Mouse (Mus musculus) cerebellum, postnatal 14 days (tissue): ENCODE results near the gene Foxi1.
A peak's percentile ranks its signal among the peaks of the same experiment; 100 is the strongest.
"Not testable (repeated sequence)": the region's sequence is repeated elsewhere in the genome, so short reads cannot be mapped to it uniquely, and the experiment has no call there.

Source experiments
- DNase-seq, 2 experiments: peaks; one replicate each; pipeline ENCODE4 v3.0.0; 2021; ENCODE audit warnings: mixed read lengths in 2 of 2

Foxi1 gene

DNA sequence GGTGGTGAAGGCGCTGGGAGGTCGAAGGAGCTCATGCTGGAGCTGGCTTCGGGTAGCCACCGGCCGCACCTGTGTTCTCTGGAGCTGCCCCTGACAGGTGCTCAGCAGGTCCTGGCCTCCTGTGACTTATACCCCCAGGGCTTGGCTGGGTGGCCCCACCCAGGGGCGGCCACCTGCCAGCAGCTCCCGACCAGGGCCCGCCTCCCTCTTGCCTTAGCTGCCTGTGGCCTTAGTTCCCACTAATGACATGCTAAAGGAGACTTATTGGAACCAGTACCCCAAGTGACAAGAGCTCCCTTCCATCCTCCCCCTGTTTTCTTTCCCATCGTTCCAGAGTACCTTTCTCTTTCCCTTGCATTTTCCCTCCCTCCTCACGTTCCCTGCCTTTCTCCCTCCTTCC lies at the start of gene Foxi1:
Foxi1 (minus strand) TSS at position 101 of the 400 bp plus-strand sequence.
- DNase-seq, result no peak

DNA sequence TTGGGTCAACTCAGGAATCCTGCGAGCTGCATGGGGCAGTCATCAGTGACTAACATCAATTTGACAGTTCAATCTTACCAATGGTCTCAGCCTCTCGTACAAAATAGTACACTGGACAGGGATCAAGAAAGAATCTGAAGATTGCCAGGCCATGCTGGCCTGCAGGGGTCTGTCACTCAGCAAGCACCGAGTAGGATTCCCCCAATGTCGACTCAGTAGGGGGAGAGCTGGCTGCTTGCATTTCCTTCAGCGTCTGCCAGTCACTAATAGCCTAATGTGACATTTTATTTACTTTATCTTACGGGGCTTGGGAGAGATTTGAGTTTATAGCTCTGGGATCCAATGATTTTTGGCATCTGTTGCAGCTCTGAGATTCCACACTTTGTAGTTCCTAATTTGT lies 35.1 kb upstream of the Foxi1 start:
- DNase-seq, result no peak

DNA sequence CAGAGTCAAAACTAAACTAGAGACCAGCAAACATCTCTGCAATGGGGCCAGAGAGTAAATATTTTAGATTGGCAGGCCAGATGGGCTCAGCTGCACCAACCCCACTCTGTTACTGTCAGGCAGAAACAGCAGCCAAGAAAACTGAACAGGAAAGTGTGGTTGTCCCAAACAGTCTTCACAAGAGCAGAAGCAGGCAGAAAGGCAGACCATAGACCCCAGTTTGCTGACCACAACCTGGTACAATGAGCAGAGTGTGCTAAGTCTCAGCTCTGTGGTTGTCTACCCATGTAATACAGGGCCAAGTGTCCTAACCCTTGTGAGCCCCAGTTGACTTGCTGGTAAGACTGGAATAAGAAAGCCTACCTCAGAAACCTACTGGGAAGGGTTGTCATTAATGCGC lies 32.4 kb upstream of the Foxi1 start:
- DNase-seq, result no peak

DNA sequence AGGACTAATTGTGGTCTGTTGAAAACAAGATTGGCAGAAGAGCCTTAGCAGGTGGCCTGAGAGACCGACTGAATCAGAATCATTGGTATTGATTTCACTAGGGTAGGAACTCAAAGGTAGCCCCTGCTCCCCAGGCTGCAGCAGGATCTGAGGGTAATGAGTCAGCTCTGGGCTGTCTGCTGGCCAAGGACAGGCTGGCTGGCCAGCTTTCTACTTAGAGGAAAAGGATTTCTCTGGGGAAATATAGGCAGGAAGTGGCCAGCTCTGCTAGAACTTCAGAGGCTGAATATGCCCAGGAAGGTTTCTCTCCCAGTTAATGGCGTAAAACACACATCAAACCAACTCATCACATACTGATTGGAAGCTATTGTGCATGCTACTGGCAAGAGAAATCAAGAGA lies 31.8 kb upstream of the Foxi1 start:
- no peak for DNase-seq

DNA sequence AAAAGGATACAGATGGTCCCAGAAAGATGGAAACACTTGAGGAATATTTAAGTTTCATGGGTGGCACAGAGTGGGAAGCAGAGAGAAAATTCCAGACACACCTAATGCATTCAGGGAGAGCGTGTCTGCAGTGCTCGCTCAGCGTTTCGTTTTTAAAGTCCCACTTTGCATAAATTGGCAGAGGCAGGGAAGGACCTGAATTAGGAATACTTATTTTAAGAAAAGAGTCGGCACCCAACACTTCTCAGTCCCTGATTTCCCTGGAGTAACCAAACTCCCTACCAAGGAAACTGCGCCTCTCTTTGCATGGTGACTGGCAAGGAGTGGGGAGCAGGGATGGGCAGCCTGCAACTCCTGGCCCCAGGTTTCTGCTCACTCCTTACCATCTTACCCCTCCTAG lies 29.0 kb upstream of the Foxi1 start:
- no peak for DNase-seq

DNA sequence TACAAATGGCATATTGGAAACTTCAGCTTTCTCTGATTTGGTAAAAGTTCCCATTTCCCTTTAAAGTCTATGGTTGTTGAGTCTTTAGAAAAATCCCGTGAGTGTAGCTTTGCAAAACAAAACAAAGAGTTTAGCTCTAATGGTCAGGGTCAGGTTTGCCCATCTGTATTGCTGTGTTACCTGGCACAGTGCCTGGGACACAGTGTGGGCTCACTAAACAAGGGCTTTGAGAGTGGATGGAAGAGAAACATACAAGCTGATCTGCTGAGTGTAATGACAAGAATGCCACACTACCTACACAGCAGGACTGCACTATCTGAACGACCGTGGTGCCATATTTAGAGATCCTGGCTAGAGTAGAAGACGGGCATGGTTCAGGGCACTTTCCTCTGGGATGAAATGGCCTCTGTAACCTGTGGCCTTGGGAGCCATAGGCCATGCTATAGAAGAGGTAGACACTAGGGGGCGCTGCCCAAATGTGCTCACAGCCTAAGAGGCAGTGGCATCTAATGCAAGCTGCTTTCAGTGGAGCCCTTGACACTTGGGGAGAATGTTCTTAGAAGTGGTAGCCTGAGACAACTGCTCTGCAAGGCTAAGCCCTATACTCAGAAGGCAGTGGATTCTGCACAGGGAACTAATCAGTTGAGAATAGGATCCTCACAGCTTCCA lies 28.3 kb upstream of the Foxi1 start:
- peak; percentile 54 to 72 for DNase-seq

DNA sequence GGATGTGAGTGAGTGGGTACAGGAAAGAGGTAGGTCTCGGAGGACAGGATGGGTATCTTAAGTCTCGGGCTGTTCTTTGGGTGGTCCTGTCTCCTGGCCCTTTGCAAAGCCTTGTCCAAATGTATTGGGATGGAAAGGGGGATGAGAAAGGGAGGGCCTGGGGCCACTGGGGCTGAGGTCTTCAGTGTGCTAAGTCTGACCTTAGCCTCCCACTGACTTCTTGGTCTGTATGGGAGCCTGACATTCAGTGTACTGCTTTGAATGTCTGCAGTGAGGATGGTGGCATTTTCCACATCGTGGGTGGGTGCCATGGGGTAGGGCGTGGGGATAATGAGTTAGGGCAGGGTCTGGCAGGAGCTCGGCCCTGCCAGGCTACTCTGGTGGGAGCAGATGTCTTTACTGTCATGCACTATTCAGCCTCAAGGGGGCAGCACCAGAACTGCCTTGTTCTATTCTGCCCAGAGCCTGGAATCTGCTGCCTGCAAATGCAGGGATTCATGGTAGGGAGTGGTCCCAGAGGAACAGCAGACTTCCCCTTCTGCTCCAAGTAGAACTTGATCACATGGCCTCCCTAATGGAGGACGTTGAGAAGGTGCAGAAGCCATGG lies 21.0 kb upstream of the Foxi1 start:
- DNase-seq, result peak; percentile 81 to 90

DNA sequence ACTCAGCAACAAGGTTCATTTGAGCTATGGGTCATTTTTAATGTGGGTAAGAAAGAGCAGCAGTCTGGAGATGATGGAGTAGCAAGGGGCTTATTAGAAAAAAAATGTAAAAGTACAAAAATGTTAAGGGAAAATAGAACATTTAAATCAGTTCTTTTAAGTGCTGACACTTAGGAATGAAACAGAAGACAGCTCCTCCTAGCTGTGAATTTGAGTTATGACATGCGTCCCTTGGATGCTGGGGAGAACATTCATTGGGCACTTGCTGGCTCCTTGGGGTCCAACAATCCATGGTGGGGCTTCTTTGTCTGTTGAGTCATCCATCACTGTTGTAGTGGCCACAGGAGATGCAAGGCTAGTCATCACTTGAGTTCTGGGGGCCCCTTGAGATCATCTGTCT lies 19.3 kb upstream of the Foxi1 start:
- no peak for DNase-seq

DNA sequence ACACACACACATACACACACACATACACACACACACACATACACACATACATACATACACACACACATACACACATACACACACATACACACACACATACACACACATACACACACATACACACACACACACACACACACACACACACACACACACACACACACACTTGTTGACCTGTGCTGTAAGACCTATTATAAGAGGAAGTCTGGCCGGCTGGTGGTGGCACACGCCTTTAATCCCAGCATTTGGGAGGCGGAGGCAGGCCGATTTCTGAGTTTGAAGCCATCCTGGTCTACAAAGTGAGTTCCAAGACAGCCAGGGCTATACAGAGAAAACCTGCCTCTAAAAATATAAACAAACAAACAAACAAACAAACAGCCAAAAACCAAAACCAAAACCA lies 12.7 kb upstream of the Foxi1 start:
- DNase-seq, result not testable (repeated sequence)

DNA sequence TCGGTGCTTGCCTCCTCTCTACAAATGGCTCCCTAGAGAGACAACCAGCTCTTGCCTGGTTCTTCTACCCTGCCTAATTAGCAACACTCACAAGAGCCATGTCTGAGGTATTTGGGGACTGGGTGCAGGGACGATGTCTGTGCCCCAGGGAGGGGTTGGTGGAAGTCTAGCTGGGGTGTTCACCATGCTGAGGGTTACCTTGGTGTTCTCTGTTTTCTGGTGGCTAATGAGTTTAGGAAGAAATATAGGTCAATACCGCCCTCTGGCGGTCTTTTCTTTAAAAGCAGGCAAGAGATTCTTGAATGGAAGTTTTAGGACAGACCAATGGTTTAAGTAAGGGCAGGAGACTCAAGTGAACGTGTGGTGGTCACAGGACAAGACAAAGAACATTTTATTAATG lies 5.0 kb upstream of the Foxi1 start:
- peak; percentile 88 to 89 for DNase-seq

DNA sequence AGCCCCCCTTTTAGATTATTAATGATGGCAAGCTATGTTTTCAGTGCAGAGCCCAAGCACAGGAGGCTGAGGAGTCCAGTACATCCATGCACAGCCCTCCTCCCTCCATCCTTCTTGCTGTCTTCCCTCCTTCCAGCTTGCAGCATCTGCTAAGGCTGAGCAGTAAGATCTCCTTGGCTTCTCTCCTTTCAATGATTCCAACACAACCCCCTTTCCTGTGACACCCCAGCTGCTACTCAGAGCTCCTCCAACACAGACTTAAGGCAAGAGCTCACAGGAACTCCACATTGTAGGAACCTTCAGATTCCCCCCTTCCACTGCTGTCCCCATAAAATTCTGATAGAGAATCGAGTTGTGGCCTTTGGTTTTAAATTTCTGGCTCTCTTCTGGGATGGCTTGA lies 5.1 kb downstream of the Foxi1 start:
- DNase-seq, result no peak

DNA sequence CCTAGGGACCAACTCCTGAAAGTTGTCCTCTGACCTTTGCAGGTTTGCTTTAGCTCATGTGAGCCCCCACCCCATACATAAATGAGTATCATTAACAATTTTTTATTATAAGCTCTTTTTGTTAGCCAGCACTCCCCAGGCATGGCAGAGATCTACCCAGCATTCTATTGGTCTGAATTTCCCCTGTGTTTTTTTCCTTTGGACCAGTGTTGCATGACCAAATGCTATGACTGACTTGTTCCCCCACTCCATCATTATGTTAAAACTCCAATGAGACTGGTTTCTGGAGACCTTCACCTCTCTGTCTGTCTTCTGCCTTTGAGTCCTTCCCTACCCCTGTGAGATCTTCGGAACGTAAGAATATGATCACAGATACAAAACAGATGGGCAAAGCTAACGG lies 12.7 kb downstream of the Foxi1 start:
- no peak for DNase-seq

DNA sequence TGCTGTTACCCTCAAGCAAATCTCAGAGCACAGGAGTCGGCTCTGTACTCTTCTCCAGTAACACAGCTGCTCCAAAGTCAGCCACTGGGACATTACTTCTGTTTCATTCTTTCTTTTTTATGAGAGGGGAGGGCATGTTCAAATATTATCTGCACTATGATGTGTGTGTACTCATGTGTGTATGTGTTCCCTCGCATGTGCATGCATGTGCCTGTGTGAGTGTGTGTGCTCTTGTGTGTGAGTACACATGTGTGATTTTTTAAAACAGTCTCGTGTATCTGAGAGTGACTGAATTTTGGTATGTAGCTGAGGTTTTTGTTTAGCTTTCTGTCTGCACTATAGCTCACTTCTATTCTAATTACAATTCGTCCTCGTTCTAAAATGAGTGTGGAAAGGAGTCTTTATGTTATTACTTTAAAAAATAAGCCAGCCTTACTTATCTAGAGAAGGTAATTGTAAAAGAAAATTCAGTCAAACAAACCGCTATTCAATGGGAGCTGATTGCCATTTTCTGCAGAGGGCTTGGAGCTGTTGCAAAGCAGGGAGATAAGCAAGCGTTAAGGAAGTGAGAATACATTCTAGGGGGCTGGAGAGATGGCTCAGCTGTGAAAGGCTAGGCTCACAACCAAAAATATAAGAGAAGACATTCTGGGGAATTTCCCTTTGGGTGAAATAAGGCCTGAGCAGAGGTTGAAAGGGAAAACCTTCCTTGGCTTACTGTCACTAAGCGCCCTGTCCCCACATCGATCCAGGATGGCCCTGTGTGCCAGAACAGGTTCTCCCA lies 13.5 kb downstream of the Foxi1 start:
- DNase-seq, result no peak

DNA sequence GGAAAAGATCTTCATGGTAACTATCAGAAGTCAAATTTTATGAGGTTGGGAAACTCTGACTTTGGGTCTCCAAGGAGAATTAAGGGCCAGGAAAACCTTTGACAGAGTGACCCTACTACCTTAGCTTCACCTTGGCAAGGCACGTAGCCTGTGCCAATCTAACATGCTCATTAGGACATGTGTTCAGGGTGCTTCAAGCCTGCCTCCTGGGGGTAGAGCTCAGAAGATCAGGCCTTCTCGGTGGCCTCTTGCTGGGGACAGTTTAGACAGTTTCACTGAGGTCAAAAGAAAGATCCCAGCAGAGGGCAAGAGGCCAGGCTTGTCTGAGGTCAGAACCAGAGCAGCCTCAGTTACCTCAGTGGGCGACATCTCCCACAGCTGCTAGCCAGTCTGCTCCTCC lies 14.2 kb downstream of the Foxi1 start:
- no peak for DNase-seq

DNA sequence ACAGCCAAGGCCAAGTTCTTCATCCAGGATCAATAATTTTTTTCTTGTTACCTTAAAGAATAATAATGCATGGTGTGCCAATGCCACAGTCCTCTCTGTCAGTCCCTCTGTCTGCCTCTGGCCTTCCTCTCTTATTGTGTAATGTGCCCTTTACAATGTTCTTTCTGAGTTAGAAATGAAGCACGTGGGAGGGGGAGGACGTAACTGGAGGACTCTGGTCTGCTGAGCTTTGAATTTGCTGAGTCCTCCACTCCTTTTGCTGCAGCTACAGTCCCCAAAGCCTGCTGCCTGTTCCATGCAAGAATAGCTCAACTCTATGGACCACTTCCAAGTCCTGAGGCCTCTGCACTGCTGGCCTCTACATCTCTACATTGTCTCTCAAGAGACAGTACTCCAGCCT lies 23.6 kb downstream of the Foxi1 start:
- no peak for DNase-seq

DNA sequence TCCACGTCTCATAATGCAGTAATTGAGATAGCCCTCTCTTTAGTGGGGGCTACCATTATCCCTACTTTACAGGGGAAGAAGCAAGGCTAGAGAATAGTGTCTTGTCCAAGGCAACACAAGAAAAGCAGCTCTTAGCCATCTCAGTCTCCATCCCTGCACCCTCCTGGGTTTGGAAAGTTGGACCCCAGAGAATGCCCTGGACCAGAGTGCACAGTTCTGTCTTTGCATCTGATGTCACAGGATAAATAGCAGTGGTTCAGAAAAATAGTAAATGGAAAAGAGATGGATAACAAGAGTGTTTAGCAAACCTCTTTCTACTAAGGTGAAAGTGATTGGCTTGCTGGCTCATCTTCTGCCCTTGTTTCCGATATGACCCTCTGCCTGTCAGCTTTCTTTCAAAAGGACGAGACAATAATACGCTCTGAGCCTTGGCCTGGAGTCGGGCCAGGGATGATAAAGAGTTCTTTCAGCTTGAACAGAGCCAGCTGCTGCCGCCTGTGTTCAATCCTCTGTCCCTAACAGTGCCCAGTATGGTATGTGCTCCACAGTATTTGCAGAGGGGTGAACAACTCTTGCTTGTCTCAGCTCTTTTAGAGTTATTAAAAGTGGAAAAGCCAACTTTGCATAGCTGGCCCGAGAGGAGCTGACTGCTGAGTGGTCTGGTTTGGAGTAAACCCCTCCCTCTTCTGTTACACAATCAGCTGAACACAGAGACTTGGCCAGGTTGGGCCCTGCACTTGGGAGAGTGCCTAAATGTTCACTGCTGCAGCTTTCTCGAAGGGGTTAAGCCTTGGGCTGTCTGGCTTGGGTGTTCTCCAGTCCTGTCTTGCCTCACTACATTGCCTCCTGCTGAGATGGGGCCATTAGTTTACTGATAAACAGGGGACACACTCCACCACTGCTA lies 26.4 kb downstream of the Foxi1 start:
- peak; percentile 41 to 60 for DNase-seq

DNA sequence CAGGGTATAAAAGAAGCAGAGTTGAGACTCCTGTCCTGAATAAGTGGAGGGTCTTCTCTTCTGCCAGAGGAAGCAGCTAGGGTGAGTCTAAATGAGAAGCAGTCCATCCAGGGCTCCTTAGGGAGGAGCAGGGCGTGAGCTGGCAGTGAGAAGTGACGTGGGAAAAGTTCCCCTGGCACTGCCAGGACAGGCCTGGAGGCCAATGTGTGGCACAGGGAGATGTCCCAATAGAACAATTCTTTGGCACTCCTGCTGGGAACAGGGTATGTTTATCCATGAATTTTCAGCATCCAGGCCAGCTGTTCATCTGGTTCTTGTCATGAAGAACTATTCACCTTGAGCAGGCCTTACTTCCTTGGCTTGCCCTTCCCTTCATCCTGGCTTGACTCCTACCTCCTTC lies 29.1 kb downstream of the Foxi1 start:
- no peak for DNase-seq

DNA sequence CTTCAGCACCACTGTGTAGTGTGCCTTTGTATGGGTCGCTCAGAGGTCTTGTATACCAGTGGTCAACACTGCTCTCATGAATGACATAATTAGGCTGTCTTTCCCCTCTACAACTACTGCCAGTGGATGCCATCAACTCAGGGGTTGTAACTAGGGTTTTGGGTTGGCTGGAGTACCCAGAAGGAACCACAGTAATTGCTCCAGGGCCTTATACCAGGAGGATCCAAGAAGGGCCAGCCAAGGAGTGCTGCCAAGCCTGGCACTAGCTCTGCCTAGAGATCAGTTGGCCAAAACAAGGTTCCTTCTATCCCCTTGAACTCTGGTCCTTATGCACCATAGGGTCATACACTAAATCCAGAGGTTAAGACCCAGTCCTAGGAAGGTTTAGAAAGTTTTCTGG lies 31.5 kb downstream of the Foxi1 start:
- no peak for DNase-seq

DNA sequence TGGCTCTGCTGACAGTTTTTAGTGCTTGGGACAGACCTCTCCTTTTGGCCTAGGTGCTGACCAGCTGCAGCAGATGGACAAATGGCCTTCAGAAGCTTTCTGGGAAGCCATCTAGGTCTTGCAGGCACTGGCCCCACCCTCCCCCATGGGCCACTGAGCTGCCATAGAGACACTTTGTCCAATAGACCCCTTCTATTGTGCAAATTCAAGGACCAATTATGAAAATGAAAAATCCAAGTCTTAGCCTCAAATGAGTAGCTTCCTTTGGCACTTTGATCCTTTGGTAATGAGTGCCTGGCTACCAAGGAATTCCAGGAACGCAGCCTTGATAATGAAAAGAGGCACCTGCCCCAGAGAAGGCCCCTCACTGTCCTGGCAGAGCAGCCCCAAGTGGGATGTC lies 36.7 kb downstream of the Foxi1 start:
- no peak for DNase-seq

DNA sequence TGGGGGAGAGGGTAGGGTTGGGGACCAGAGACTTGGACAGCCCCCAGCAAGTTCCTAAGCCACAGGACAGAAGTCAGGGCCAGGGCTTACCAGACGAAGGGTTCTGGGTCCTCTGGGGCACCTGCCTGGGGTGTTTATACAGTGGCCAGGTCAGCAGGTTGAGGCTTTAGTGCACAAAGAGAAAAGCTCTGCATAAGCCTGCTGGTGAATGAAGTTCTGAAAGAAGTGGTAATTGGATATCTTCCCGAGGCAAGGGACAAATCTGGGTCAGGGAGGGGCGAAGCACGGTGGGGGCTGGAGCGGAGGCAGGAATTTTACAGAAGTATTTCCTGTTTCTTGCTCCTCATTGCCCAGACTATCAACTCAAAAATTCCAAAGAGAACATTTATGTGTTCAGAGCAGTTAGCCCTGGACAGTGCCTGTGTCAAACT lies 38.4 kb downstream of the Foxi1 start:
- DNase-seq, result no peak

DNA sequence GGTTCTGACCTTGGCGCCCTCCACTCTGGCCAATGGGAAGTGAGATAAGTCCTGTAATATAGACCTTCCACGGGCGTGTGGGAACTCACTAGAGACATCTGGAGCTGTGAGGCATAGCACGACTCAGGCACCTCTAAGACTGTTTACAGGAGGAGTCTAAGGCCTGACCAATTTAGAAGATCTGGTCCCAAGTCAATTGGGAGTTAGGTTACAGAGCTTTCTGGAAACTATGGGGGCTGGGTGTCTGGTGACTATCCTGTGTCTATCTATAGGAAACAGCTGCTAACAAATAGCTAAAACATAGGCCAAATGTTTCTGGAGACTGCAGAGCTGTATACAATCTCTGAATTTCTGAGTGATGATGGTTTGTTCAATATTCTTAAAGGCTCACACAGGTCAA lies 41.5 kb downstream of the Foxi1 start:
- no peak for DNase-seq

DNA sequence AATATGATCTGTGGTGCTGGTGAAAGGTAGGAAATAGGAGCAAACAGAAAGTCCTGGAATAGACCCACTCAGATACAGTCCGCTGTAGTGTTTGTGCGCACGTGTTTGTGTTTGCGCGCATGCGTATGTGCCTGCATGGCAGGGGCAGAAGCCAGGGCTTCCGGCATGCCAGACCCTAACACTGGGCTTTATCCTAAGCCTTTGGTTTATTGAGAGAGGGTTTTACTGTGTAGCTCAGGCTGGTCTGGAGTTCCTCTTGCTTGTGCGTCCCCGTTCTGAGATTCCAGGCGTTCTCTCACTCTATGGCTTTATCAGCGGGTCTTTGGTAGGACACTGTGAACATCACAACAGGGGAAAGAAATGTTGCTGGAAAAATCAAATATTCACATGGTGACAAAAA lies 42.6 kb downstream of the Foxi1 start:
- DNase-seq, result no peak

DNA sequence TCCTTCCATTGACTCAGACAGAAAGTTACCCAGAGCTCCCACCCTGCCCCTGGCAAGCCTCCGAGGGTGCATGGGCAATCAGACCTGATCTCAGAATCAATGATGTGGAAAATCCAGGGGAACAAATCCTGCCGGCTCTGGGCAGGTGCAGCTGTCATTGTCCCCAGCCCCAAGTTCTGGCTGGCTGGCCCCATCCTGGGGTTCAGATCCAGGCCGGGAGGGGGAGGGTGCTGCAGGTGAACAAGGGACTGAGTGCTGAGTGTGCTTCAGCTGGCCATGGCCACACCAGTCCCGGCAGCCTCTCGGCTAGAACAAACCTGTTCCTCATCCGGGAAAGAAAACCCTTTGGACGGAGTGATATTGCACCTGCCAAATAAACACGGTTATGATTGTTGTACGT lies 49.0 kb downstream of the Foxi1 start:
- no peak for DNase-seq
